Mouse (Mus musculus) cortical plate, adult 2 months (tissue): ENCODE results near the gene Esr1. TPM values are rescaled to one million over a fixed set of nuclear protein-coding genes. Genes with fewer than 3 reads are reported as not detected.

Experiments
- H3K27ac ChIP-seq: fragments of 200-500 bp; 2 replicates; pipeline ENCODE4 v1.5.1; 2012; ENCODE audit warnings: low read length, control low read depth, inconsistent platforms; ENCODE audit not compliant: insufficient read depth
- H3K4me1 ChIP-seq: fragments of 200-500 bp; 2 replicates; pipeline ENCODE4 v1.6.1; 2011; ENCODE audit warnings: low read length; ENCODE audit not compliant: control insufficient read depth, insufficient read depth
- H3K4me3 ChIP-seq: fragments of 200-500 bp; 2 replicates; pipeline ENCODE4 v1.5.1; 2011; ENCODE audit warnings: mild to moderate bottlenecking, low read length, control low read depth; ENCODE audit not compliant: insufficient read depth
- CTCF ChIP-seq: fragments of 200-500 bp; IDR thresholded peaks from 2 replicates; pipeline ENCODE4 v1.5.1; 2011; ENCODE audit warnings: mild to moderate bottlenecking, control low read depth, low read length; ENCODE audit not compliant: insufficient read depth; ENCODE audit errors: extremely low read depth
- POLR2A ChIP-seq: fragments of 200-500 bp; IDR thresholded peaks from 2 replicates; pipeline ENCODE4 v1.6.1; 2011; ENCODE audit warnings: mild to moderate bottlenecking, low read length, control low read depth; ENCODE audit not compliant: insufficient read depth; ENCODE audit errors: extremely low read depth
- polyA plus RNA-seq: library from polyadenylated mRNA; depleted of rRNA; stranded (reverse); fragments of >200 nt; gene quantifications from 2 replicates; pipeline ENCODE4 v1.2.3, GENCODE M21; 2012

The Esr1 gene
- polyA plus RNA-seq, 1 experiment: 0.65 TPM

- H3K27ac ChIP-seq: no peak overlapping the region
- no peaks in the 10 kb centered on the region for H3K4me1 ChIP-seq
- H3K4me3 ChIP-seq: no peak overlapping the region
- TF ChIP-seq POLR2A (no peak), CTCF (no peak)
These were observed 331.8 kb downstream of the Esr1 start for GRCm38 (mm10) chr10:4943148-4943547.

GRCm38 (mm10) chr10:4944725-4945124, 333.3 kb downstream of the Esr1 start:
- Histone ChIP-seq H3K27ac (no peak overlapping the region), H3K4me1 (no peaks in the 10 kb centered on the region), H3K4me3 (no peak overlapping the region)
- no peak for TF ChIP-seq CTCF
- no peak for TF ChIP-seq POLR2A

- no peak overlapping the region for H3K4me3 ChIP-seq
- H3K27ac ChIP-seq: no peak overlapping the region
- H3K4me1 ChIP-seq: peaks cover 1% of the 10 kb centered on the region; the same call in 1 of the 2 replicates
- TF ChIP-seq POLR2A (no peak), CTCF (no peak)
These were observed 354.4 kb downstream of the Esr1 start for GRCm38 (mm10) chr10:4965768-4966167.

GRCm38 (mm10) chr10:4971156-4971555, 359.8 kb downstream of the Esr1 start:
- TF ChIP-seq CTCF: no peak
- TF ChIP-seq POLR2A: no peak
- Histone ChIP-seq H3K4me1 (no peaks in the 10 kb centered on the region), H3K27ac (no peak overlapping the region), H3K4me3 (no peak overlapping the region)

- TF ChIP-seq POLR2A (no peak), CTCF (no peak)
- H3K4me1 ChIP-seq: no peaks in the 10 kb centered on the region
- H3K27ac ChIP-seq: no peak overlapping the region
- H3K4me3 ChIP-seq: no peak overlapping the region
These were observed 360.2 kb downstream of the Esr1 start for GRCm38 (mm10) chr10:4971586-4971985.

- Histone ChIP-seq H3K4me1 (no peaks in the 10 kb centered on the region), H3K4me3 (no peak overlapping the region)
- TF ChIP-seq CTCF: no peak
- TF ChIP-seq POLR2A: no peak
These were observed 360.6 kb downstream of the Esr1 start for GRCm38 (mm10) chr10:4972026-4972425.

GRCm38 (mm10) chr10:4974246-4974645, 362.9 kb downstream of the Esr1 start:
- H3K4me3 ChIP-seq: no peak overlapping the region
- no peak overlapping the region for H3K27ac ChIP-seq
- H3K4me1 ChIP-seq: no peaks in the 10 kb centered on the region
- TF ChIP-seq POLR2A (no peak), CTCF (no peak)

More at GRCm38 (mm10) chr10:4972026-4972425, 360.6 kb downstream of the Esr1 start:
- H3K27ac ChIP-seq: no peak overlapping the region

GRCm38 (mm10) chr10:4976557-4976956, 365.2 kb downstream of the Esr1 start:
- Histone ChIP-seq H3K4me1 (no peaks in the 10 kb centered on the region), H3K4me3 (no peak overlapping the region), H3K27ac (no peak overlapping the region)
- TF ChIP-seq POLR2A (no peak), CTCF (no peak)

GRCm38 (mm10) chr10:4977374-4977773, 366.0 kb downstream of the Esr1 start:
- H3K27ac ChIP-seq: no peak overlapping the region
- H3K4me3 ChIP-seq: no peak overlapping the region
- TF ChIP-seq CTCF: no peak
- TF ChIP-seq POLR2A: no peak
- no peaks in the 10 kb centered on the region for H3K4me1 ChIP-seq

GRCm38 (mm10) chr10:4983919-4984318, 372.5 kb downstream of the Esr1 start:
- no peak overlapping the region for H3K27ac ChIP-seq
- no peaks in the 10 kb centered on the region for H3K4me1 ChIP-seq
- no peak for TF ChIP-seq CTCF
- no peak for TF ChIP-seq POLR2A
- H3K4me3 ChIP-seq: no peak overlapping the region

- TF ChIP-seq CTCF (no peak), POLR2A (no peak)
- no peak overlapping the region for H3K4me3 ChIP-seq
- H3K27ac ChIP-seq: no peak overlapping the region
- H3K4me1 ChIP-seq: no peaks in the 10 kb centered on the region
These were observed 382.4 kb downstream of the Esr1 start for GRCm38 (mm10) chr10:4993802-4994201.
